In the genomic region with DNA sequence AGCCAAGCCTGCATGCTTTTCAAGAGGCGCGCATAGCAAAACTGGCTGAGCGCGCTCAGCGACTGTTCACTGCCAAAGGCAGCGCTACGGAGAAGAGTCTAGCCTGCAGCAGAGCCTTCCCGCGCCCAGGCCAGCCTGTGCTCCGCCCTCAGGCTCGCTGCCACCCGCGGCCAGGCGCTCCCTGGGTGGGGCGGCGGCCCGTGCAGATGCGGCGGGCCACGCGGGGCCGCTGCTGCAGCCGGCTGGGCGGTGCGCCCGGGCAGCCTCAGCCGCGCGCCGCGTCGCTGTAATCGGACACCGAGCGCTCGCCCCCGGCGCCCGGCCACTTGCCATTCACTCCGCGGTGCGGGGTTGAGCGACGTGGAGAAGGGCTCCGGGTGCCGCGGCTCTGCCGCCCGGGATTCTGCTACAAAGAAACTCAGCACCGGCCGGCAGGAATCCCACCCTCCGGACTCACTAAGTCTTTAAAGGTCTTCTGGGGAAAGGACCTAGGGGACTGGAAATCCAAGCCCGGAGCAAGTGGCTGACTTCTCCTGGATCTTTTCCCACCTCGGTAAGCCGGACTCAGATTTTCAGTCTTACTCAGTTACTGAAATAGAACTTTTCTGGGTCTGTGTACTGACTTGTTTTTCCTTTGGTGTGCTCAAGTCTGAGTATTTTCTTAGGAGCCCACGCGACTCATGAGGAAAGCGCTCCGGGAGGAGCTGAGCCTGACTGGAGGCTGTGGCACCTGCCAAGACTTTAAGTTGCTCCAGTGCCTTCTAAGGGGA, we compare ENCODE assay signal across 8 mouse cellular contexts. TPM values are rescaled to one million over a fixed set of nuclear protein-coding genes. Genes with fewer than 3 reads are reported as not detected.
A peak's percentile ranks its signal among the peaks of the same experiment; 100 is the strongest.
DNase-seq lines count a peak whose midpoint lies in the region; ATAC-seq lines count a peak whose summit lies in the region.

No protein-coding gene starts in this region.

- intact Hi-C loops in left cerebral cortex, postnatal 25 days (cut with DNase I), result loop anchor here (5.0 kb wide), 3 partner anchors 188 to 637 kb away; no protein-coding TSS in a partner anchor

- peak; percentile 96 for ATAC-seq in hindbrain, embryonic 15.5 days (ENCODE audit: low FRiP score, low read depth)
- ATAC-seq in inflammation-experienced regulatory T-cells, adult 6 months, result no peak

- H3K9me3 ChIP-seq in hindbrain, embryonic 15.5 days, result no peaks in the 10 kb centered on the region
- no peaks in the 10 kb centered on the region for H3K9me3 ChIP-seq in megakaryocyte, embryonic 14.5 days

- H3K4me2 ChIP-seq in hindbrain, embryonic 15.5 days, result peak overlapping the region; percentile 89

- peak overlapping the region; percentile 61 for H3K9ac ChIP-seq in hindbrain, embryonic 15.5 days

- H3K27me3 ChIP-seq in hindbrain, embryonic 15.5 days, result 0 out of 2 replicates have a peak, but pooled peaks cover 11% of the 10 kb centered on the region
- H3K27me3 ChIP-seq in megakaryocyte, embryonic 14.5 days (replicated peaks), result peaks cover 22% of the 10 kb centered on the region

- under 1% methylated on average over 59 of the region's 59 CpGs for WGBS in hindbrain, embryonic 15.5 days

- 0 out of 2 replicates have a peak, but pooled peaks cover 14% of the 10 kb centered on the region for H3K4me1 ChIP-seq in hindbrain, embryonic 15.5 days (replicated peaks)
- H3K4me1 ChIP-seq in megakaryocyte, embryonic 14.5 days, result peaks cover 6% of the 10 kb centered on the region; the same call in 1 of the 2 replicates

- peak overlapping the region; percentile 61 for H3K27ac ChIP-seq in hindbrain, embryonic 15.5 days (replicated peaks)

- H3K36me3 ChIP-seq in hindbrain, embryonic 15.5 days, result no peaks in the 10 kb centered on the region
- H3K36me3 ChIP-seq in megakaryocyte, embryonic 14.5 days (replicated peaks; ENCODE audit: low read length), result no peaks in the 10 kb centered on the region

- peak; percentile 66 for DNase-seq in adipocyte (ENCODE audit: low spot score)
- peak; percentile 87 for DNase-seq in embryo, embryonic 10.5 days (ENCODE audit: low spot score)
- DNase-seq in gastrocnemius, adult 8-10 months (ENCODE audit: low spot score in 2 of 2), result peak; percentile 73 to 87
- DNase-seq in left cerebral cortex, postnatal 25 days (ENCODE audit: low spot score in 2 of 2), result peak; percentile 40 to 54
- DNase-seq in right cerebral cortex, postnatal 25 days, result peak; percentile 62

- peak overlapping the region; percentile 77 for H3K4me3 ChIP-seq in hindbrain, embryonic 15.5 days
- H3K4me3 ChIP-seq in megakaryocyte, embryonic 14.5 days (replicated peaks), result peak overlapping the region; percentile 88

RNA-seq across cellular contexts. Expression of a gene that starts 0.5 kb away (rescaled TPM):
- total RNA-seq in gastrocnemius, adult 8-10 months (2022), result 10 to 100 TPM; 47.8 to 59.3 (median 49.8) TPM
- polyA plus RNA-seq in hindbrain, embryonic 15.5 days (2015; fragmentation: Nextera tagmentation; extraction: Ambion mirVana), result 13.2 and 14.1 TPM in 2 replicates
- total RNA-seq in left cerebral cortex, postnatal 25 days (2021), result 10 to 100 TPM; 18.9 to 19.0 TPM
- not detected in 2 replicates for polyA plus RNA-seq in megakaryocyte, embryonic 14.5 days (2012; ENCODE audit: insufficient read depth, low replicate concordance)
- polyA plus RNA-seq in inflammation-experienced regulatory T-cells, adult 6 months (2017; shearing (Covaris generic)), result under 1 TPM in 1 of 3 experiments, not detected in 2; 0.21 TPM

Comparison
In these comparisons a context has a peak if more than half of its experiments do, and no peak if none do; other contexts are left out.
1. RNA of a gene that starts 0.5 kb away (polyA plus RNA-seq): 13.2 to 14.1 TPM in hindbrain, embryonic 15.5 days; 0.21 TPM in inflammation-experienced regulatory T-cells, adult 6 months and not detected in megakaryocyte, embryonic 14.5 days; every median in the first group is over 10 times any median in the second.
2. Peak in every context shown above with its lines, with median percentiles within 50 percentile points of each other: DNase-seq.